Mouse (Mus musculus): ENCODE data around the gene Hspa4. TPM values are rescaled to one million over a fixed set of nuclear protein-coding genes. Genes with fewer than 3 reads are reported as not detected.
A peak's percentile ranks its signal among the peaks of the same experiment; 100 is the strongest.

Gene Hspa4
- total and polyA plus RNA-seq, 3 experiments = 184 to 585 (median 363) TPM

- no peaks in the 10 kb centered on the region for H3K4me1 ChIP-seq (ENCODE audit: control insufficient read depth in 1 of 2, insufficient read depth in 2 of 2)
- H3K27ac ChIP-seq (ENCODE audit: insufficient read depth, low read depth) = no peak overlapping the region
- no peak overlapping the region for H3K4me2 ChIP-seq (ENCODE audit: insufficient read depth, low read depth, poor library complexity, severe bottlenecking)
- no peak for DNase-seq (ENCODE audit: extremely low read depth)
- in situ Hi-C loops (cut with MboI; ENCODE audit: low pct_ligation_motif_present, low pct_unique_long_range_greater_than_20kb, low sequenced_read_pairs) (loop anchor here (25.0 kb wide), 1 partner anchor 848 kb away; no protein-coding TSS in a partner anchor), dilution Hi-C loops (cut with MboI; ENCODE audit: extremely low pct_ligation_motif_present, extremely low pct_unique_long_range_greater_than_20kb, low sequenced_read_pairs) (no loop called here)
- peaks cover 56 to 90% of the 10 kb centered on the region in 2 experiments for H3K36me3 ChIP-seq (replicated peaks in 1 of 2; ENCODE audit: control insufficient read depth in 1 of 2, insufficient read depth in 1 of 2, low read length in 1 of 2)
- peaks cover 2% of the 10 kb centered on the region; the same call in 1 of the 2 replicates for H3K79me2 ChIP-seq (replicated peaks; ENCODE audit: control insufficient read depth, extremely low read depth, insufficient read depth, poor library complexity, severe bottlenecking)
- no peak overlapping the region for H3K9ac ChIP-seq (ENCODE audit: insufficient read depth, low read depth)
- no peak for TF ChIP-seq SIN3A (IDR thresholded peaks at IDR 0.05; ENCODE audit: low read length)
- no peak for TF ChIP-seq EP300 (IDR thresholded peaks at IDR 0.05; ENCODE audit: low read length)
- TF ChIP-seq MEF2A (IDR thresholded peaks at IDR 0.05; ENCODE audit: borderline replicate concordance, low read depth, low read length) = no peak
- no peak for TF ChIP-seq HCFC1 (IDR thresholded peaks at IDR 0.05; ENCODE audit: low read depth, low read length)
- no peak for TF ChIP-seq ZKSCAN1 (IDR thresholded peaks at IDR 0.05; ENCODE audit: borderline replicate concordance, low read depth, low read length)
- no peak overlapping the region for H3K4me3 ChIP-seq (replicated peaks in 1 of 3; ENCODE audit: low read depth in 2 of 3, low read length in 2 of 3, poor library complexity in 1 of 3)
- no peaks in the 10 kb centered on the region for H3K27me3 ChIP-seq (replicated peaks)
- no peaks in the 10 kb centered on the region for H3K9me3 ChIP-seq (replicated peaks; ENCODE audit: low read length)
Observed at GRCm38 (mm10) chr11:53260056-53260455, 40.2 kb downstream of the Hspa4 start.

- Histone ChIP-seq H3K9ac (ENCODE audit: insufficient read depth, low read depth) (no peak overlapping the region), H3K27ac (ENCODE audit: insufficient read depth, low read depth) (peak overlapping the region; percentile 26; the same call in 1 of the 2 replicates), H3K4me1 (ENCODE audit: control insufficient read depth in 1 of 2, insufficient read depth in 2 of 2) (no peaks in the 10 kb centered on the region), H3K4me3 (replicated peaks in 1 of 3; ENCODE audit: low read depth in 2 of 3, low read length in 2 of 3, poor library complexity in 1 of 3) (no peak overlapping the region), H3K9me3 (replicated peaks; ENCODE audit: low read length) (no peaks in the 10 kb centered on the region), H3K36me3 (replicated peaks in 1 of 2; ENCODE audit: control insufficient read depth in 1 of 2, insufficient read depth in 1 of 2, low read length in 1 of 2) (peaks cover 47 to 90% of the 10 kb centered on the region in 2 experiments), H3K4me2 (ENCODE audit: insufficient read depth, low read depth, poor library complexity, severe bottlenecking) (no peak overlapping the region), H3K79me2 (replicated peaks; ENCODE audit: control insufficient read depth, extremely low read depth, insufficient read depth, poor library complexity, severe bottlenecking) (peaks cover 2% of the 10 kb centered on the region; the same call in 1 of the 2 replicates), H3K27me3 (replicated peaks) (no peaks in the 10 kb centered on the region)
- no peak for DNase-seq (ENCODE audit: extremely low read depth)
- dilution Hi-C loops (cut with MboI; ENCODE audit: extremely low pct_ligation_motif_present, extremely low pct_unique_long_range_greater_than_20kb, low sequenced_read_pairs) (no loop called here), in situ Hi-C loops (cut with MboI; ENCODE audit: low pct_ligation_motif_present, low pct_unique_long_range_greater_than_20kb, low sequenced_read_pairs) (loop anchor here (25.0 kb wide), 1 partner anchor 847 kb away; no protein-coding TSS in a partner anchor)
- TF ChIP-seq MXI1 (IDR thresholded peaks at IDR 0.05; ENCODE audit: low read depth, low read length) (no peak), POLR2AphosphoS2 (IDR thresholded peaks at IDR 0.05; ENCODE audit: low read depth, low read length) (peak; percentile 80; the same call in 1 of the 2 replicates)
Observed at GRCm38 (mm10) chr11:53259047-53259632, 41.1 kb downstream of the Hspa4 start.

- no peak for DNase-seq (ENCODE audit: extremely low read depth)
- H3K27ac ChIP-seq (ENCODE audit: insufficient read depth, low read depth) = no peak overlapping the region
- dilution Hi-C loops (cut with MboI; ENCODE audit: extremely low pct_ligation_motif_present, extremely low pct_unique_long_range_greater_than_20kb, low sequenced_read_pairs) = no loop called here
- no peaks in the 10 kb centered on the region for H3K9me3 ChIP-seq (replicated peaks; ENCODE audit: low read length)
- H3K27me3 ChIP-seq (replicated peaks) = no peaks in the 10 kb centered on the region
- H3K36me3 ChIP-seq (replicated peaks in 1 of 2; ENCODE audit: control insufficient read depth in 1 of 2, insufficient read depth in 1 of 2, low read length in 1 of 2) = peaks cover 32 to 88% of the 10 kb centered on the region in 2 experiments
- no peak overlapping the region for H3K4me2 ChIP-seq (ENCODE audit: insufficient read depth, low read depth, poor library complexity, severe bottlenecking)
- in situ Hi-C loops (cut with MboI; ENCODE audit: low pct_ligation_motif_present, low pct_unique_long_range_greater_than_20kb, low sequenced_read_pairs) = loop anchor here (25.0 kb wide), 1 partner anchor 845 kb away; no protein-coding TSS in a partner anchor
- TF ChIP-seq ETS1 (conservative IDR thresholded peaks at IDR 0.05; ENCODE audit: low read depth, low read length) (no peak), JUND (conservative IDR thresholded peaks at IDR 0.05; ENCODE audit: low read depth, low read length) (no peak), TCF12 (IDR thresholded peaks at IDR 0.05; ENCODE audit: low read depth, low read length) (no peak), ZNF384 (IDR thresholded peaks at IDR 0.05; ENCODE audit: low read depth, low read length) (no peak), MYC (IDR thresholded peaks at IDR 0.05; ENCODE audit: low read depth, low read length) (no peak), SMC3 (IDR thresholded peaks at IDR 0.05; ENCODE audit: low read depth, low read length) (no peak), MEF2A (IDR thresholded peaks at IDR 0.05; ENCODE audit: borderline replicate concordance, low read depth, low read length) (no peak)
- no peaks in the 10 kb centered on the region for H3K4me1 ChIP-seq (ENCODE audit: control insufficient read depth in 1 of 2, insufficient read depth in 2 of 2)
- no peak overlapping the region for H3K4me3 ChIP-seq (replicated peaks in 1 of 3; ENCODE audit: low read depth in 2 of 3, low read length in 2 of 3, poor library complexity in 1 of 3)
- H3K9ac ChIP-seq (ENCODE audit: insufficient read depth, low read depth) = no peak overlapping the region
- H3K79me2 ChIP-seq (replicated peaks; ENCODE audit: control insufficient read depth, extremely low read depth, insufficient read depth, poor library complexity, severe bottlenecking) = no peaks in the 10 kb centered on the region
Observed at GRCm38 (mm10) chr11:53256914-53257313, 43.3 kb downstream of the Hspa4 start.
